Mouse (Mus musculus) hindbrain, embryonic 10.5 days (tissue): ENCODE measurements around the gene Nipal1. TPM values are rescaled to one million over a fixed set of nuclear protein-coding genes. Genes with fewer than 3 reads are reported as not detected.

Experiments
- DNase-seq: peaks from one replicate; pipeline ENCODE4 v3.0.0-alpha.2; 2017; ENCODE audit warnings: low spot score
- H3K27ac ChIP-seq: fragments of 300-500 bp; sonication (generic); 2 replicates; pipeline ENCODE4 v1.5.1; 2016; ENCODE audit warnings: mild to moderate bottlenecking, moderate library complexity
- H3K27me3 ChIP-seq: fragments of 300-500 bp; sonication (generic); 2 replicates; pipeline ENCODE4 v1.6.1; 2016; ENCODE audit warnings: mild to moderate bottlenecking; ENCODE audit not compliant: poor library complexity, insufficient read depth, severe bottlenecking
- H3K36me3 ChIP-seq: fragments of 300-500 bp; sonication (generic); 2 replicates; pipeline ENCODE4 v1.6.1; 2016; ENCODE audit warnings: mild to moderate bottlenecking, moderate library complexity
- H3K4me1 ChIP-seq: fragments of 300-500 bp; sonication (generic); replicated peaks from 2 replicates; pipeline ENCODE4 v1.6.1; 2016; ENCODE audit warnings: mild to moderate bottlenecking
- H3K4me3 ChIP-seq: fragments of 300-500 bp; sonication (generic); 2 replicates; pipeline ENCODE4 v1.5.1; 2016; ENCODE audit warnings: mild to moderate bottlenecking, moderate library complexity
- H3K9me3 ChIP-seq: fragments of 300-500 bp; sonication (generic); 2 replicates; pipeline ENCODE4 v1.6.1; 2016; ENCODE audit warnings: mild to moderate bottlenecking, moderate library complexity
- WGBS: fragments of 180-500 bp; shearing (Covaris S2); methylation state at CpG from one replicate; pipeline ENCODE4 v1.1.7; 2016; 5-methylcytosine and 5-hydroxymethylcytosine counted together
- polyA plus RNA-seq: library from polyadenylated mRNA; unstranded; fragments of >200 nt; fragmentation: Nextera tagmentation; extraction: Ambion mirVana; gene quantifications from 2 replicates; pipeline ENCODE4 v1.2.1, GENCODE M21; 2016

Nipal1 gene
- polyA plus RNA-seq, 1 experiment from 2014 or later = 0.44 TPM

DNA sequence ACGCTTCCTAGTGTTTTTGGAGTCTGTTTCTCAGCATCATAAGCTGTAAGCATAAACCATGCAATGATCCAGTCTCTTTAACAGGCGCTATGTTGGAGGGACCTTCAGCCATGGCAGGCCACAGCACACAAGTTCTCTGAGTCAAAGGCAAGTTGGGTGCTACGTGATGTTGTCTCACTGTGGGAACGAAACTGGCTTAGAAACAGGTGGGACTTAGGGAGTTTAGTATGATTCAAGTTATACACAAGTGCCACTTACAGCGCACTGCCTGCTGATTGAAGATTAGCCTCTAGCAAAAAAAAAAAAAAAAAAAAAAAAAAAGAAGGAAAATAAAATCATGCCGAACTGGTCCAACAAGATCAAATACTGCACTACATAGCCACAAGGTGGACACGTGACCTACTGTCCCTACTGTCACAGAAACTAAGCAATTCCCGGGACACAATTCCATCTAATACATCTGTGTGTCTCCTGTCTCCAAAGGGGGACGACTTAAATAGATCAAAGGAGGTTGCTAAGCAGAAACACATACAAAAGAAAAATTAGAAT, 27.5 kb downstream of the Nipal1 start:
- no peaks in the 10 kb centered on the region for H3K9me3 ChIP-seq
- peaks cover 11% of the 10 kb centered on the region for H3K4me1 ChIP-seq
- H3K27ac ChIP-seq = no peak overlapping the region
- H3K27me3 ChIP-seq = no peaks in the 10 kb centered on the region
- no peaks in the 10 kb centered on the region for H3K36me3 ChIP-seq
- DNase-seq = no peak
- 91% methylated on average over 9 of the region's 9 CpGs for WGBS
- H3K4me3 ChIP-seq = no peak overlapping the region

DNA sequence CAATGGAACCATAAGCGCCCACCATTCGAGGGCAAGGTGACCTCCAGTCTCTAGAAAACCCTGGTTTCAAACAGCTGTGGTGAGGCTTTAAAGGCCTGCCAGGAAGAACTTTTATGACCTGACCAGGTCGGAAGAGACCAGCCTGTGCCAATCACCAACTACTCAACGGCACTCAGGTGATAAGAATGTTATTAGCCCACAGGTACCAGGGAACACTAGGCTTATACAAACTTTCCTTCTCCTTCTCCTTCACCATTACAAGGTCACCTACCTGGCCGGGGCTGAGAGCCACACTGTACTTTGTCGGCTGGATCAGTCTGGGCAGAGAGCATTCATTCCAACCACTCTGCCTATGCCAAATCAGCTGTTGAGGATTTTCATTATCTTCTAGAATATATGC, 33.9 kb downstream of the Nipal1 start:
- WGBS = 90% methylated on average over 6 of the region's 6 CpGs
- no peak for DNase-seq
- no peak overlapping the region for H3K27ac ChIP-seq
- H3K9me3 ChIP-seq = peaks cover 5% of the 10 kb centered on the region; the same call in 1 of the 2 replicates
- H3K4me1 ChIP-seq = no peaks in the 10 kb centered on the region
- no peaks in the 10 kb centered on the region for H3K27me3 ChIP-seq
- H3K36me3 ChIP-seq = no peaks in the 10 kb centered on the region
- H3K4me3 ChIP-seq = no peak overlapping the region

DNA sequence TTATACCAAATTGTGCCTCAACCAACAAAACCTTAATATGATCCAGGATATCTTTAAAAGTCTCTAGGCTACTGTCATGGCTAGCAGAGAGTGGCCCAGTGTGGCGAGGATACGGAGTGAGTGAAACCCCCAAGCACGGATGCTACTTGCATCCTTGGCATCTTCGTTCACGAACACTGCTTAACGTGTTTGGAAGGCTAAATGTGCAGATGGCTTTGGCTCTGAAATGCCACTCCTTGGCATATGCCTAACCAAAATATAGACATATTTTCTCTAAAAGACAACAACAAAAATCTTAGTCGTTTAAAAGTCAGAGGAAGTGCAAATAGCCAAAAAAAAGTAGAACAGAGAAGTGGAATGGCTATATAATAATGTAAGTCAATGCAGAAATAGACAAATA, 42.0 kb downstream of the Nipal1 start:
- no peak for DNase-seq
- H3K36me3 ChIP-seq = no peaks in the 10 kb centered on the region
- 92% methylated on average over 7 of the region's 7 CpGs for WGBS

DNA sequence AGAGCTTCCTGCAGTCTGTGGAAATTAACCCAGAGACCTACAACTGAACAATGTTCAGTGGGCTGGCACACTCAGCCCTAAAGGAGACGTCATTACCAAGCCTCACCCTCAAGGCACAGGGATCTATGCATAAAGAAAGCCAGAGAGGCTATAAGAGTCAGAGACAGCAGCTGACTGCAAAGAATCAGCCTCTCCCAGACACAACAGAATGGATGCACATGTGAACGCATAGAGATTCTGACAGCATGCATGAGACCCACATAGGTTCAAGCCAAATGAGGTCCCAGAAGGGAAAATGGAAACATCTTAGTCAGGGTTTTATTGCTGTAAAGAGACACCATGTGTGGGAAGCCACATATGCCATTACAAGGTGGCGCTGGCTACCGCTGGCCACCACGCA, 42.9 kb downstream of the Nipal1 start:
- H3K4me3 ChIP-seq = no peak overlapping the region
- no peaks in the 10 kb centered on the region for H3K9me3 ChIP-seq
- no peak for DNase-seq

More for the DNA sequence above, 42.0 kb downstream of the Nipal1 start:
- Histone ChIP-seq H3K27ac (no peak overlapping the region), H3K9me3 (no peaks in the 10 kb centered on the region), H3K4me3 (no peak overlapping the region), H3K4me1 (no peaks in the 10 kb centered on the region), H3K27me3 (no peaks in the 10 kb centered on the region)

DNA sequence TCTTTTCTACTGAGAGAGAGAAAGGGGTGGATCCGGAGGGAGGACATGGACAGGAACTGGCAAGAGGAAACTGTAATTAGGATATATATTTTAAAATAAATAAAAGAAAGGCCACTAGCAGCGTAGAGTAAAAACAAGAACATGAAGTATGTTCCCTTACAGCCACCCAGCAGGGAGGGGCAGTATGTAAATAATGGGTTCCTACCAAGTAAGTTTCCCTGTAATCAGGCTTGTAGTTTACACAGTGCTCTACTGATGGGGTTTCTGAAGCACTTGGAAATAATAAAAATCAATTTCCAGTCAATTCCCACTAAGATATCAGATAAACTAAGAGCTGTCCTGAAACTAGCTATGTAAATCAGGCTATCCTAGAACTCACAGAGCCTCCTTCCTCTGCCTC, 47.1 kb downstream of the Nipal1 start:
- 84% methylated on average over 2 of the region's 2 CpGs for WGBS

More for the DNA sequence above, 42.9 kb downstream of the Nipal1 start:
- Histone ChIP-seq H3K27ac (no peak overlapping the region), H3K36me3 (no peaks in the 10 kb centered on the region), H3K27me3 (no peaks in the 10 kb centered on the region), H3K4me1 (no peaks in the 10 kb centered on the region)
- 93% methylated on average over 5 of the region's 5 CpGs for WGBS

DNA sequence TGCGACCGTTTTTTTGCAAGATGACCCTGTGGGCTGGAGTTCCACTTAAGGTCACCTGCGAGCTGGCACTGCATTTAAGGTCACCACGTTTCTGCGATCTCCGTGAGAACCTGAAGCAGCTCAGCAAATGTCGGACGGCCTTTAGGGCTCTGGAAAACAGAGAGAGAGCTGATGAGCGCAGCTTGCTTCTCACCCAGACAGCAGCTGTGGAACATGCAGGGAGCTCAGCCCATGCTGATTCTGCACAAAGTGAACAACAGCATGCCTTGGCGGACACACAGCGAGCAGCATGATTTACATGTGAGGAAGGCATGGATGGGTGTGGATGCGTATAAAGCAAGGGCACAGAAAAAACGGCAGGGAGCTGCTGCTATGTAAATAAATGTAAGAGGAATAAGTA, 48.9 kb downstream of the Nipal1 start:
- Histone ChIP-seq H3K27ac (no peak overlapping the region), H3K9me3 (no peaks in the 10 kb centered on the region), H3K36me3 (no peaks in the 10 kb centered on the region), H3K4me3 (no peak overlapping the region), H3K27me3 (no peaks in the 10 kb centered on the region), H3K4me1 (peaks cover 6% of the 10 kb centered on the region; the same call in 1 of the 2 replicates)
- DNase-seq = no peak
- WGBS = 75% methylated on average over 13 of the region's 13 CpGs

More for the DNA sequence above, 47.1 kb downstream of the Nipal1 start:
- Histone ChIP-seq H3K4me1 (peaks cover 6% of the 10 kb centered on the region; the same call in 1 of the 2 replicates), H3K27me3 (no peaks in the 10 kb centered on the region), H3K27ac (no peak overlapping the region), H3K9me3 (no peaks in the 10 kb centered on the region), H3K4me3 (no peak overlapping the region), H3K36me3 (no peaks in the 10 kb centered on the region)
- DNase-seq = no peak

DNA sequence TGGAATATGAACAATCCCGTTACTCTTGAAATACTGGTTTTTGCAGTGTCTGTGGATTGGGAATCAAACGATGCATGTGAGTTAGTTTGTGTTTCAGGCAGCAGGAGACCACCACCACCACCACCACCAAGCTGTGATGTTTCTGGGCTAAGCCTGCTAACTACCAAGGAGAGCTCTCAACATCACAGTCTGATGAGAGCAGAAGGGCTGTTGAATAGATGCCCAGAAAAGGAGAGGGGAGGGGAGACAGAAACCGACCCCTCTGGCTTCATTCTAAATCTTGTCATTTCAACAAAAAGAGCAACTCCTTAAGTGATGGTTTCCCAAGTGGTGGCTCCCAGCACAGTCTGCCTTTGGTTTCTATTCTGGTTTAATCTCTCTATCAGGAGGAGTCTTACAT, 50.7 kb downstream of the Nipal1 start:
- Histone ChIP-seq H3K9me3 (no peaks in the 10 kb centered on the region), H3K4me3 (no peak overlapping the region), H3K27me3 (no peaks in the 10 kb centered on the region), H3K27ac (no peak overlapping the region), H3K4me1 (peaks cover 6% of the 10 kb centered on the region; the same call in 1 of the 2 replicates), H3K36me3 (no peaks in the 10 kb centered on the region)
- WGBS = 75% methylated on average over 3 of the region's 3 CpGs
- no peak for DNase-seq

DNA sequence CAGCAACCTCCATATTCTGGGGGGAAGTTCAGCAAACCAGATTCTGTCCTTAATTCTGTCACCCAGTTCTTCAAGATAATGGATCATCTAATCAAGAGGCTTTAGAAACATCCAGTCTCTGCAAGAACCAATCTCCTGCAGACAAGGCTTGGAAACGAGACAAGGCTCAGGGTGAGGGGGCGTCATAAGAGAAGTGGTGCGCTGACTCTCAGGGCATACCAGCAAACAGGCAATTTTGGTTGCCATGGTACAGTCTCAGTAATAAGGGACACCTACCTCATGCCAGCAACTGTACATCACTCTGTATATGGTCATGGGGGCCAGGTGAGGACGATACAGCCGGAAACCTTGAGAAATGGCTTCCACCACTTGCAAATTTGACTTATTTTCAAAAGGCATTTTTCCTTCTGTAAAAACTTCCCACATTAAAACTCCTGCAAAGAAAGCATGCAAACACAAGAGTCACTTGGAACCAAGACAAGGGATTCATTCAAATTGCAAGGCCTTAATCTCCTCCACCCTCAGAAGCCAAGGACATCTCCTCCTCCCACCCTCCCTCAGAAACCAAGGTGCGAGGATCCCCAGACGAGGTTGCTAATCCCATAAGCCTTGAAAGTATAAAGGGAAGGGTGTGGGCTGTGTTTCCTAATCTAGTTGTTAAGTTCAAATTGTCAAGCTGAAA, 51.4 kb downstream of the Nipal1 start:
- H3K36me3 ChIP-seq = no peaks in the 10 kb centered on the region
- no peak for DNase-seq
- no peaks in the 10 kb centered on the region for H3K27me3 ChIP-seq
- H3K4me3 ChIP-seq = no peak overlapping the region
- H3K9me3 ChIP-seq = no peaks in the 10 kb centered on the region
- H3K4me1 ChIP-seq = peaks cover 6% of the 10 kb centered on the region; the same call in 1 of the 2 replicates
- no peak overlapping the region for H3K27ac ChIP-seq
- WGBS = 78% methylated on average over 7 of the region's 7 CpGs

DNA sequence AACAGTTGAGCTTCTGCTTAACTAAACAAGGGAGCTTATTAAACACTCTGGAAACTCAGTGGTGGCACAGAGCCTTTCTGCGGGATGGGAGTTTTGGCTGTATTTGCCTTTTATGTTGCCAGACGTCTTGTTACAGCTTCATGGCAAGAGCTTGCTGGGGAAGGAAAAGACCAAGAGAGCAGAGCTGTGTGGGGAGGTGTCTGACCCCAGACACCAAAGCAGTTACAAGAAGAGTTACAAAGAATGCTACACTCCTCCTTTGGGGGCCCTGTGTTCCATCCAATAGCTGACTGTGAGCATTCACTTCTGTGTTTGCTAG, 51.9 kb downstream of the Nipal1 start:
- peaks cover 6% of the 10 kb centered on the region; the same call in 1 of the 2 replicates for H3K4me1 ChIP-seq
- WGBS = 59% methylated on average over 2 of the region's 2 CpGs
- H3K9me3 ChIP-seq = no peaks in the 10 kb centered on the region
- H3K27me3 ChIP-seq = no peaks in the 10 kb centered on the region
- no peak for DNase-seq
- H3K27ac ChIP-seq = no peak overlapping the region
- no peak overlapping the region for H3K4me3 ChIP-seq
- H3K36me3 ChIP-seq = no peaks in the 10 kb centered on the region

DNA sequence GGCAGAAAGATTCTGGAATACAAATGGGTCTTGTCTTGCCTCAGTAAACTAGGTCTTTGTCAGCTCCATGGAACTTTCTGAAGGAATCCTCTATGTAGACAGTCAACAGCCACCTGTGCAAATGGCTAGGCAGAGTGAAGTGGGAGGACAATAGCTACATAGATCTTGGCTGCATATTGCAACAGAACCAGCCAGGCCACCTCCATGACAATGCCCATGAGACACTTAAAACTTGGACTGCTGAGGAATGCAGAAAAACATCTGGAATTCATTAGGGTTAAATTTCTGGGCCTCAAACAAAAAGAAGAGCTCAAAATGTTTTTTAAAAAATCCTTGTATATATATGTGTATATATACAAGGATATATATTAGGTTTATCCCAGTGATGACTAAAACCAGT, 54.6 kb downstream of the Nipal1 start:
- no peak overlapping the region for H3K27ac ChIP-seq
- no peak overlapping the region for H3K4me3 ChIP-seq
- H3K4me1 ChIP-seq = peaks cover 12% of the 10 kb centered on the region
- no peaks in the 10 kb centered on the region for H3K27me3 ChIP-seq
- H3K9me3 ChIP-seq = no peaks in the 10 kb centered on the region
- H3K36me3 ChIP-seq = no peaks in the 10 kb centered on the region
- DNase-seq = no peak

DNA sequence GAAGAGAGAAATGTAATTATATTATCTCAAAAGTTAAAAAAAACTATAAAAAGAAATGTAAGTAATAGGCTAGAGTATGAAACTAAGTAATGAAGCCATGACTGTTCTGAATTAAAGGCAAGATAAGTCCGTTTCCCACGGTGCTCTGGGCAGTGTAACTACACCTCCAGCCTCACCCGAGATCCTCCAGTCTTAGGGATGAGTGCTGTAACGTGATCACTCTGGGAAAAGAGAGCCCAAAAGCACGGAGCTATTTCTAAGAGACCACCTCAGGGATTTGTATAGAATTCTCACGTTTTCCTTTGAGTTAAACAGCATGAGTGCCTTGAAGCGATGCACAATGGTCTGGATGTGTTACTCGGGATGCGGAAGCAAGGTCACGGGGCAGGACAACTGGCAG, 58.5 kb downstream of the Nipal1 start:
- Histone ChIP-seq H3K9me3 (no peaks in the 10 kb centered on the region), H3K36me3 (no peaks in the 10 kb centered on the region), H3K4me3 (no peak overlapping the region), H3K27ac (no peak overlapping the region), H3K4me1 (peaks cover 8% of the 10 kb centered on the region), H3K27me3 (no peaks in the 10 kb centered on the region)
- WGBS = 46% methylated on average over 10 of the region's 10 CpGs
- DNase-seq = no peak

DNA sequence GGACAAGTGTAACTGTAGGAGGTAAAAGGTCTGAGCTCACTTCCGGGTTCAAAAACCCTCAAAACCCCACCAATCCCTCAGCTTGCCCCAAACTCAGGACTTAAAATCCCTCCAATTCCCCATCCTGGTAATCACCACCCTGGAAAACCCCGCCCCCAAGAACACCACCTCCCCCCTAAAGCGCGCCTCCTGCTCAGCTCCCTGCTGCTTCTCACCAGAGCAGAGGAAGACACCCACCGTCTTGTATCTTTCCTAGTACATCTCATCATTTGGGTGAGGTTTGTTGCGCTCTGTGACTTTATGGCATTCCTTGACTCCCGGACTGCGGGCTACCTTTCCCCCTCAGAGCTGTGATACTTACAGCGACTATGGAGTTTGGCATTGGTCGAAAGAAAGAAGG, 59.1 kb downstream of the Nipal1 start:
- H3K27ac ChIP-seq = no peak overlapping the region
- no peak for DNase-seq

DNA sequence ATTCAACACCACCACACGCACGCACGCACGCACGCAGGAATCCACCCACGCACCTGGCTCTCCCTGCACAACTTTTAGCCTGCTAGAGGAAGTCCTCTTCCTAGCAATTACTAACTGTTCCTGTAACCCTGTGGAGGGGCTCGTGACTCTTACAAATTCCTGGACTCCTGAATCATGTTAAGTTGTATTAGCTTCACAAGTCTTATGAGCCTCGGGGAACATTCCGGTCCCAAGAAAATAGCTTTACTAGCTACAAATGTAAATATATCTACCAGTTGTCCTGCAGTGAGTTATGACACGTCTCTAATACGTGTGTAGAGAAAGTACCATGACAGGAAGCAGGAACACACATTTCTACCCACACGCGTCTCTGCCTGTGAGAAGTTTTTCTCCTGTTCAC, 61.9 kb downstream of the Nipal1 start:
- Histone ChIP-seq H3K4me1 (peaks cover 8% of the 10 kb centered on the region), H3K4me3 (no peak overlapping the region), H3K27me3 (no peaks in the 10 kb centered on the region), H3K27ac (no peak overlapping the region), H3K9me3 (no peaks in the 10 kb centered on the region), H3K36me3 (no peaks in the 10 kb centered on the region)
- WGBS = 88% methylated on average over 13 of the region's 13 CpGs
- DNase-seq = no peak

More for the DNA sequence above, 59.1 kb downstream of the Nipal1 start:
- 62% methylated on average over 10 of the region's 10 CpGs for WGBS
- Histone ChIP-seq H3K9me3 (no peaks in the 10 kb centered on the region), H3K4me3 (no peak overlapping the region), H3K4me1 (peaks cover 8% of the 10 kb centered on the region), H3K36me3 (no peaks in the 10 kb centered on the region), H3K27me3 (no peaks in the 10 kb centered on the region)

DNA sequence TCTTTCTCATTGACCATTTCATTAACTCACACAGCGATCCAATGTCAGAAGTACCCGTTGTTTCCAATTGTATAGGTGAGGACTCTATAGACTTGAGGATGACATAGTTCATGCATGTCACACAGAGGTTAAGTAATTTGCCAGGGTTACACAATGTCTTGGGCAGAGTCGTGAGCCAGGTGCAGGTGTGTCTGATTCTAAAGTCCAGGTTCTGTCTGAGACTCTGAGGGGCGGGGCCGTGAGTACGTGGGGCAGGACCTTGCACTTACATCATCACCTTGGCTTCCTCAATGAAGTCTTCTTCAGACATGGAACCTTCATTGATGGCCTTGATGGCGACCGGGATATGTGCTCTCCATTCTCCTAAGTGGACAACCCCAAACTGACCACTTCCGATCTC, 62.4 kb downstream of the Nipal1 start:
- Histone ChIP-seq H3K27me3 (no peaks in the 10 kb centered on the region), H3K4me3 (no peak overlapping the region), H3K9me3 (no peaks in the 10 kb centered on the region), H3K4me1 (peaks cover 8% of the 10 kb centered on the region), H3K36me3 (no peaks in the 10 kb centered on the region), H3K27ac (no peak overlapping the region)
- DNase-seq = no peak
- WGBS = 94% methylated on average over 9 of the region's 9 CpGs
